Mouse (Mus musculus) heart, embryonic 12.5 days (tissue): ENCODE data around the gene Pgm2. TPM values are rescaled to one million over a fixed set of nuclear protein-coding genes. Genes with fewer than 3 reads are reported as not detected.
A peak's percentile ranks its signal among the peaks of the same experiment; 100 is the strongest.

Experiments
- ATAC-seq: fragments of 200-750 bp; cut with Nextera tagmentation; 2 replicates; pipeline ENCODE4 v1.8.0; 2017; ENCODE audit warnings: moderate TSS enrichment, moderate library complexity; ENCODE audit not compliant: insufficient number of reproducible peaks, low FRiP score
- H3K27ac ChIP-seq: fragments of 300-500 bp; sonication (generic); 2 replicates; pipeline ENCODE4 v1.5.1; 2016; ENCODE audit warnings: mild to moderate bottlenecking, moderate library complexity; ENCODE audit not compliant: poor library complexity, severe bottlenecking
- H3K27me3 ChIP-seq: fragments of 300-500 bp; sonication (generic); replicated peaks from 2 replicates; pipeline ENCODE4 v1.6.1; 2016; ENCODE audit warnings: mild to moderate bottlenecking, moderate library complexity
- H3K36me3 ChIP-seq: fragments of 300-500 bp; sonication (generic); 2 replicates; pipeline ENCODE4 v1.6.1; 2016; ENCODE audit warnings: mild to moderate bottlenecking, moderate library complexity
- H3K4me1 ChIP-seq: fragments of 300-500 bp; sonication (generic); replicated peaks from 2 replicates; pipeline ENCODE4 v1.6.1; 2016; ENCODE audit warnings: mild to moderate bottlenecking
- H3K4me2 ChIP-seq: fragments of 300-500 bp; sonication (generic); 2 replicates; pipeline ENCODE4 v1.6.1; 2016; ENCODE audit warnings: mild to moderate bottlenecking, moderate library complexity
- H3K4me3 ChIP-seq: fragments of 300-500 bp; sonication (generic); 2 replicates; pipeline ENCODE4 v1.5.1; 2016; ENCODE audit warnings: mild to moderate bottlenecking
- H3K9ac ChIP-seq: fragments of 300-500 bp; sonication (generic); 2 replicates; pipeline ENCODE4 v1.6.1; 2016; ENCODE audit warnings: mild to moderate bottlenecking, moderate library complexity
- H3K9me3 ChIP-seq: fragments of 300-500 bp; sonication (generic); replicated peaks from 2 replicates; pipeline ENCODE4 v1.6.1; 2016; ENCODE audit warnings: mild to moderate bottlenecking, moderate library complexity
- whole genome bisulfite sequencing: fragments of 180-500 bp; shearing (Covaris S2); methylation state at CpG from one replicate; pipeline ENCODE4 v1.1.7; 2016; 5-methylcytosine and 5-hydroxymethylcytosine counted together
- polyA plus RNA-seq: library from polyadenylated mRNA; unstranded; fragments of >200 nt; fragmentation: Nextera tagmentation; extraction: Ambion mirVana; gene quantifications from 2 replicates; pipeline ENCODE4 v1.2.1, GENCODE M21; 2016

Gene Pgm2
- polyA plus RNA-seq, 1 experiment from 2014 or later: 20.7 TPM

DNA sequence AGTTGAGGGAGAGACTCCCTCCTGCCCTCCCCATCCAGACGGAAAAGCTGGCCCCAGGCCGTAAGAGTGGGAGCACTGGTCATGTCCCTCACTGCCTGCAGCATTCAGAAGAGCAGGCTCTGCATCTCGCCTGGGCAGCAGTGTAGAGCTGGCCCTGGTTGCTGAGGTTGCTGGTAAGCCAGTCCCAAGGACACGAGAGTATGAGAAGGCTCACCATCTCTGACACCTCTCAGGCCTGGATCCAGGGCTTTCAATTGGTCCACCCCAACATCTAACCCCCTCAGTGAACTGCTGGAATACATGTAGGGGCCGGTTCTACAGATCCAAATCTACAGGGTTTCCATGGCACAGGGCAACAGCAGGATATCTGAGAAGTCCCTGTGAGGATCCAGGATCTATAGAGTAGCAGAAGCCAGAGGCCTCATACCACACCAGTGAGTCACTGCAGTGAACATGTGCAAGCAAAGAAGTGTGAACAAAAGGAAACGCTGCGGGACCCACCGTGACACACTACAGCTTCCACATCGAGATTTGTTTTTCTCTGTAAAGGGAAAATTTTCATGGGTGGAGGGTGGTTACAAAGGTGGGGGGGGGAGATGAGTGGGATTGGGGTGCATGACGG lies 53.7 kb downstream of the Pgm2 start:
- no peak overlapping the region for H3K27ac ChIP-seq
- WGBS: 47% methylated on average over 10 of the region's 10 CpGs

DNA sequence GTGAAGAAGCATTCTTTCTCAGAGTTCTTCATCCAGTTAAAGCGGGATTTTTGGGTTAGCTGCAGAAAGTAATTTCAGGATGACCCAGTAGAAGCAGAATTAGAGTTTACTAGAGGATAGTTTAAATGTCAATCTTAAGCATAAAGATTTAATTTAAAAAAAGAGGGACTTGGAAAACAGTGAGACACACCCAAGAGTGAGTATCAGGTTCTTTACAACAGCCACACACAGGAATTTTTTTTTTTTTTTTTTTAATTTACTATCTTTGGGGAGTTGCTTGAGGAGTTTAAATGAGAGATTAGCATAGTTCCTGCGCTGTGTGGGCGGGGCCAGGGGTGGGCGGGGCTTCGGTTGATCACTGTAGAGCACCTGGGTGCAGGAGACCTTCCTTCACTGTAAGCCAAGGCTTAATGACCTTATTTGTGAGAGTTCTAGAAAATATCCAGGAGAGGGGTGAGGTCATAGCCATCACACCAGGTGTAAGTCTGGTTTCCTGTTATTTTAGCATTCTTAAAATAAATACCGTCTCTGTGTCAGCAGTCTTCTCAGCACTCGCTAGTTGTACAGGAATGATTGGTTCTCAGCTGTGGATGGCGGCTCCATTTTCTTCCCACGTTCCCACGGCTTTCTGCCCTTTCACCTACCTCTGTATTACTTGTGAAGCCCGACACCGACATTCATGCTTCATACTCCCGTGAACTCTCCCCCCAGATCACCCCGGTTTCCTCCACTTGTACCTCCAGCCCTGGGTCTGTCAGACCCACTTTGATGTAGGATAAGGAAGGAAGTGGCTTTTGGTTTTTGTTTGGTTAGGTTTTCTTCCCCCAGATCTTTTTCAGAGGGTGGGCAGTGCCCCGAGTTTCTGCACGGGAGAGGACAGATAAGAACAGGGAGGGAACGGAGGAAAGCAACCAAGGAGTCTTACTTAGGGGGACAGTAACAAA lies 56.7 kb downstream of the Pgm2 start:
- H3K9me3 ChIP-seq: no peaks in the 10 kb centered on the region
- peak overlapping the region; percentile 24 for H3K4me3 ChIP-seq
- peak; percentile 12; the same call in 1 of the 2 replicates for ATAC-seq
- H3K4me2 ChIP-seq: peak overlapping the region; percentile 62
- H3K27me3 ChIP-seq: peaks cover 3% of the 10 kb centered on the region; the same call in 1 of the 2 replicates
- WGBS: 11% methylated on average over 17 of the region's 17 CpGs
- H3K36me3 ChIP-seq: no peaks in the 10 kb centered on the region
- H3K9ac ChIP-seq: no peak overlapping the region
- peaks cover 19% of the 10 kb centered on the region for H3K4me1 ChIP-seq
- no peak overlapping the region for H3K27ac ChIP-seq

More for the DNA sequence above, 53.7 kb downstream of the Pgm2 start:
- H3K36me3 ChIP-seq: no peaks in the 10 kb centered on the region
- no peaks in the 10 kb centered on the region for H3K9me3 ChIP-seq
- no peak overlapping the region for H3K4me2 ChIP-seq
- peaks cover 19% of the 10 kb centered on the region for H3K4me1 ChIP-seq
- H3K4me3 ChIP-seq: no peak overlapping the region
- no peak overlapping the region for H3K9ac ChIP-seq
- peaks cover 3% of the 10 kb centered on the region; the same call in 1 of the 2 replicates for H3K27me3 ChIP-seq
- ATAC-seq: peak; percentile 33; the same call in 1 of the 2 replicates

DNA sequence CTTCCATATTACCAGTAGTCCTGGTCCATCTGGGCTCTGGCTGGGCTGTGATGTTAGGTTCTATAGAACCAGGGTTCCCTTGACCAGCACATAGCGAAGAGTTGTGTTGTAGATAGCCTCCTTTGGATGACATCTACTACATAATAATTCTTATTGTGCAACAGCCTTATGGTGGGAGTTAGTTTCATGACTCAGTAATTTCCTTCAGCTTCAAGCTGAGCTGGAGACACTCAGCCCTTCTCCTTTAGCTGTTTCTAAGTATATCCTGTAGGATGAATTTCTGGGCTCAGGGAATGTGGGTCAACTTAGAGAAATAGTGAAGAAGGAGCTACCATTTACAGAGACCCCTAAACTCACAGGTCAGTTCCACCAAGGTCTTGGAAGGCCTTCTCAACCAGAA lies 60.6 kb downstream of the Pgm2 start:
- H3K4me2 ChIP-seq: no peak overlapping the region
- H3K27me3 ChIP-seq: peaks cover 3% of the 10 kb centered on the region; the same call in 1 of the 2 replicates
- WGBS: 85% methylated on average over 1 of the region's 1 CpGs
- ATAC-seq: no peak
- no peaks in the 10 kb centered on the region for H3K9me3 ChIP-seq
- peaks cover 38% of the 10 kb centered on the region for H3K4me1 ChIP-seq
- no peak overlapping the region for H3K4me3 ChIP-seq
- no peak overlapping the region for H3K9ac ChIP-seq
- H3K36me3 ChIP-seq: no peaks in the 10 kb centered on the region
- no peak overlapping the region for H3K27ac ChIP-seq

DNA sequence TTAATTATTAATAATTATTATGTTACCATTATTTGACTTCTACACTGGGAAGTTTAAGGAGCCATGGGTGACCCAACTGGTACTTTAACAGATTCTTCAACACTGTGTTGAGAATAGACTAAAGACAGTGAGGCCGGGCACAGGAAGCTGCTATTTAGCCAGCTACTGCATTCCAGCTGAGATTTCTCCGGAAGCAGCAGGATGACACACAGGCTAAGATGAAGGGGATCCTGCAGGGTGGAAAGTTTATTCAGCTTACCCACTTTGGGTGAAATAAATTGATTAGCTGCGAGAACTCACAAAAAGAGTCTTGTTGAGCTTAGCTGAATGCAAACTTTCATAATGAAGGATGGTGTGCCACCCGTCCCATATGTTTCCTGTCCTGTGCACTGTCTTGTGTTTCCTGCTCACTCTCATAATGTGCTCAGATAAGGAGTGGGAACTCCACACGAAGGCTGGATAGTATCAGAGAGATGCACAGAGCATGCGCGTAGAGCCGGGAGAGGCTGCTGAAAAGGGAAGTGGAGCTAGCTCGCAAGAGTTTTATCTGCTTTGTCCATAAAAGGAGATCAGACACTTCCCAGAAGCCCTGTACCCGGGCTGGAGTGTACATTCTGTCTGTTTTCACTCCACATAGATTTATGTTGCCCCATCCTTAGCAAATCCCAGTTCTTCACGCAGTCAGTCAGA lies 63.3 kb downstream of the Pgm2 start, which contains the start of gene Tbc1d1:
Gene Tbc1d1, plus strand, starts transcription at position 445 of the 690 bp plus-strand sequence.
- Histone ChIP-seq H3K9ac (peak within 1 kb of the TSS; percentile 50; the same call in 1 of the 2 replicates), H3K36me3 (no peaks in the 10 kb centered on the region), H3K4me3 (peak within 1 kb of the TSS; percentile 23; the same call in 1 of the 2 replicates), H3K9me3 (no peaks in the 10 kb centered on the region), H3K27ac (peak within 1 kb of the TSS; percentile 80), H3K4me2 (peak within 1 kb of the TSS; percentile 57), H3K4me1 (peaks cover 38% of the 10 kb centered on the region), H3K27me3 (0 out of 2 replicates have a peak, but pooled peaks cover 4% of the 10 kb centered on the region)
- WGBS: 10% methylated on average over 11 of the region's 11 CpGs
- ATAC-seq: peak; percentile 77

DNA sequence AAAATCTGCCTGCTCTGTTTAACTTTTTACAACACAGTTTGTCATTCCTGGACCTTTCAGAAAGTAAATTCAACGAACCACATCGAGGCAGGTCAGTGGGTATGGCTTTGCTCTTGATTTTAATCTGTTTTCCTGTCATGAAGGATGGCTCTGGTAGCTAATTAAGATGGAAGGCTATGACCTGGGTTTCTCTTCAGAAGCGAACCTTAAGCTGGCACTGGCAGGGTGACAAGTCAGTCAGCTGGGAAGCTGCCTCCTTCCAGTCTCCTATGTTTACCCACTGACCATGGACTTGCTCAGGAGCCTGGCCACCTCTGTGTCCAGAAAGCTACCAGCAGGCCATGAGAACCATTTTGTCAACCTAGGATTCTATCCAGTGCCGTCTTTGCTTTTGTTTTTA lies 63.8 kb downstream of the Pgm2 start:
- no peak for ATAC-seq
- Histone ChIP-seq H3K4me1 (peaks cover 44% of the 10 kb centered on the region), H3K4me3 (peak overlapping the region; percentile 23; the same call in 1 of the 2 replicates), H3K9ac (peak overlapping the region; percentile 50; the same call in 1 of the 2 replicates), H3K27me3 (0 out of 2 replicates have a peak, but pooled peaks cover 4% of the 10 kb centered on the region), H3K27ac (peak overlapping the region; percentile 80), H3K4me2 (peak overlapping the region; percentile 57), H3K9me3 (no peaks in the 10 kb centered on the region), H3K36me3 (no peaks in the 10 kb centered on the region)
- WGBS: 21% methylated on average over 4 of the region's 4 CpGs

DNA sequence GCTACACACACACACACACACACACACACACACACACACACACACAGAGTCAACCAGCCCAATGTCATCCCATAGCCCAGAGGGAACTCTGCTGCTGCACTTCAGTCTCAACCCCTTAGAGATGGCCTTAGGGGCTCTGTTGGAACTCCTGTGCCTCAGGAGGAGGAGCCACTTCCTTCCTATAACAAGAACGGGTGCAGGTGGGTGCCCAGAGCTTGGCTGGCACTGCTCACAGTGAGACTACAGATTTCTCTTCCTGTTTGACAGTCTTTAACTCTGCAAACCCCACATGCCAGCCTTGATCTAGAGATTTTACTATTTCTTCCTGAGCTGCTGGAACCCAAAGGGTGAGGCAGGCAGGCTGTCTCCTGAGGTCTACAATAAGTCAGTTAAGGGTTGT lies 65.2 kb downstream of the Pgm2 start:
- no peak overlapping the region for H3K4me3 ChIP-seq
- no peak overlapping the region for H3K9ac ChIP-seq
- no peak overlapping the region for H3K4me2 ChIP-seq
- 0 out of 2 replicates have a peak, but pooled peaks cover 4% of the 10 kb centered on the region for H3K27me3 ChIP-seq
- WGBS: 59% methylated on average over 1 of the region's 1 CpGs
- H3K4me1 ChIP-seq: peaks cover 51% of the 10 kb centered on the region
- H3K36me3 ChIP-seq: no peaks in the 10 kb centered on the region
- no peaks in the 10 kb centered on the region for H3K9me3 ChIP-seq
- no peak for ATAC-seq
- no peak overlapping the region for H3K27ac ChIP-seq

DNA sequence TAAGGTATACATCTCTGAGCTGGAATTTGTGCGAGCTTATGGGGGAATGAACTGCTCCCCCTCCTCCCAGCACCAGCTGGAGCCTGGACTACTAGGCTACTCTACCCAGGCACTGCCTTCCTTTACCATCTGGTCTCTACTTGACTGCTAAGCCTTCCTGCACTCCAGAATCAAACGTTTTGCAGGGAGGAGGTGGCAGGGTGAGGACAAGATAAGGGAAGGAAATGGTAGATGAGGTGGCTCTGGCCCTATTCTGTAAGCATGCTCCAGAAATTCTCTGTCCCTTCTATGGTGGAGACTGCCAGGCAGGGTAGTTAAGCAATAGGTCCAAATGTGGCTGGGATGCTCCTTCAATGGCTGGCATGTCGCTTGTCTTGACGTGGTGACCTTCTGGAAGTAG lies 65.8 kb downstream of the Pgm2 start:
- Histone ChIP-seq H3K4me1 (peaks cover 51% of the 10 kb centered on the region), H3K27me3 (0 out of 2 replicates have a peak, but pooled peaks cover 4% of the 10 kb centered on the region), H3K4me3 (no peak overlapping the region), H3K27ac (no peak overlapping the region), H3K9me3 (no peaks in the 10 kb centered on the region), H3K4me2 (peak overlapping the region; percentile 99; the same call in 1 of the 2 replicates), H3K36me3 (no peaks in the 10 kb centered on the region), H3K9ac (no peak overlapping the region)
- WGBS: 35% methylated on average over 4 of the region's 4 CpGs
- no peak for ATAC-seq

DNA sequence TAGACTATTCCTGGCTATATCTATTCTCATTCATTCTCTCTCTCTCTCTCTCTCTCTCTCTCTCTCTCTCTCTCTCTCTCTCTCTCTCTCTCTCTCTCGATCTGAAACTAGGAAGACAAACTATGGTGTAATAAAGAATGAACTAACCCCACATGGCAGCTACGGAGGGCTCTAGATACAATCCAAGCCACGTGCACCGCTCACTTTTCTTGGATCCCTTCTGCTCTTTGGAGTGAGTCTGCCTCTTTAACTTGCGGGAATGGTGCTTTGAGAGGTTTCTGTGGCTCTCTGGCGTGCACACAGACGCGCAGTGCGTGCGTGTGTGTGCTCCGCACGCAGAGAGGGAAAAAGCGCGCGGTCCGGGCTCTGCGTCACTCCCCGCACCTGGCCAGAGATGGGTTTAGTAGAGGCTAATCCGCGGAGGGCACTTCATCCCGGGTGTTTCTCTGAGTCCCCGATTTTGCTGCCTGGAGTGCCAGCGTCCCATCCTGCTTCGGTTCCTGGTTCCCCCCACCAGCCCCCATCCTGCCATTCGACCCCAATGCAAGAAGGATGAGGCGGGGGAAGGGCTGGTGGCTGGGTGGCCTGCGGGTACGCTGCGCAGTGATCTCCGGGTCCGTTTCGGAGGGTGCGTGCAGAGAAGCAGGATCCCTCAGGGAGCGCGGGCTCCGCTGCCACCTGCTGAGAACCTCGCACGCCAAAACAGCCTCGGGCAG lies 66.5 kb downstream of the Pgm2 start:
- H3K4me2 ChIP-seq: peak overlapping the region; percentile 99
- peak overlapping the region; percentile 77 for H3K4me3 ChIP-seq
- H3K9ac ChIP-seq: peak overlapping the region; percentile 83
- 0 out of 2 replicates have a peak, but pooled peaks cover 4% of the 10 kb centered on the region for H3K27me3 ChIP-seq
- H3K36me3 ChIP-seq: no peaks in the 10 kb centered on the region
- H3K9me3 ChIP-seq: no peaks in the 10 kb centered on the region
- peaks cover 51% of the 10 kb centered on the region for H3K4me1 ChIP-seq
- ATAC-seq: peak; percentile 5; the same call in 1 of the 2 replicates
- WGBS: under 1% methylated on average over 39 of the region's 39 CpGs
- H3K27ac ChIP-seq: no peak overlapping the region

DNA sequence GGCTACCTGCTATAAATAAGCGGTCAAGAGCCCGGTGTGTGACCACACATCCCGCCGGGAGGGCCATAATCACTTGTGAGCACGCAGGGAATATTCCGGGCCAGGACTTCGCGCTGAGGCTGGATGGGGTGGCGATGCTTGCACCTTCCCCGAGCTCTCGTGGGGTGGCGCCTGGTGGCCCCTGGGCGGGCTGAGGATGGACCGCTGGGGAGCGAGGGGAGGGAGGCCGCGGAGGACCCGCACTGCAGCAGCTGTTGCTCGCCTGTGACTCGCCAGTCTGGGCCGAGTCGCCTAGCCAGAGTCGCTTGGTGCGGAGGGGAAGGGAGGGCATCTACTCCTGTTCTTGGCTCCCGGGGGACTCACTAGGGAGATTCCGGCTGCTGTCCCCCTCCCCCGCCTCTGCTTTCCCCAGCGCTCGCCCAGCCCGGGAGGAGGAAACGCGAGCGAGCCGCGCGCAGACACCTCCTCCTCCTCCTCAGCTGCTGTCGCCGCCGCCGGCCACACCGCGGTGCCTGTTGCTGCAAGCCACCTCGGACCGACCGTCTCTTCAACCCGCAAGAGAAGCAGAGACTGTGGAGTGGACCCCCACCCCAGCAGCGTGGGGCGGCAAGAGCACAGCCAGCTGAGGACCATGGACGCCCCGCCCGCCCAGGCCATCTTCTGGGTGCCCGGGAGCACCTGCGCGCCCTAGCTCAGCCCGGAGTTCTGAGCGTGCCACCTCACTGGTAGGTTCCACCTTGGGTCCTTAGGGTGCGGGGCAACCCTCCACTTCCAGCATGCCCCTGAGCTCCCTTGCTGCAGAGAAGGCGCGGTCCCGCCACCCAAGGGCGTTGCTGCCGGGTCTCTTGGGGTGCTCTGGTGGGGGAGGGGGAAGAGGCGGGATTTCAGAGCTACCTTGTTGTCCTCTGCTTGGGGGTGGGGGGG lies 67.3 kb downstream of the Pgm2 start:
- Histone ChIP-seq H3K27ac (peak overlapping the region; percentile 8; the same call in 1 of the 2 replicates), H3K36me3 (no peaks in the 10 kb centered on the region), H3K9ac (peak overlapping the region; percentile 83), H3K4me3 (peak overlapping the region; percentile 77), H3K27me3 (0 out of 2 replicates have a peak, but pooled peaks cover 4% of the 10 kb centered on the region), H3K4me2 (peak overlapping the region; percentile 99), H3K4me1 (peaks cover 48% of the 10 kb centered on the region), H3K9me3 (no peaks in the 10 kb centered on the region)
- peak; percentile 68 for ATAC-seq
- under 1% methylated on average over 63 of the region's 63 CpGs for WGBS
